Mouse (Mus musculus) midbrain, embryonic 11.5 days (tissue): ENCODE results near the gene Bmx. TPM values are rescaled to one million over a fixed set of nuclear protein-coding genes. Genes with fewer than 3 reads are reported as not detected.

Source experiments
- ATAC-seq: fragments of 200-750 bp; cut with Nextera tagmentation; 2 replicates; pipeline ENCODE4 v1.8.0; 2017; ENCODE audit warnings: moderate TSS enrichment, moderate library complexity; ENCODE audit not compliant: low FRiP score
- DNase-seq: peaks from one replicate; pipeline ENCODE4 v3.0.0; 2015; ENCODE audit warnings: low spot score; ENCODE audit errors: missing footprints
- H3K27ac ChIP-seq: fragments of 300-500 bp; sonication (generic); 2 replicates; pipeline ENCODE4 v1.5.1; 2014; ENCODE audit warnings: low read depth, low read length
- H3K27me3 ChIP-seq: fragments of 300-500 bp; sonication (generic); 2 replicates; pipeline ENCODE4 v1.6.1; 2014; ENCODE audit warnings: mild to moderate bottlenecking, low read length, moderate library complexity, mixed read lengths; ENCODE audit not compliant: control insufficient read depth, insufficient read depth
- H3K36me3 ChIP-seq: fragments of 300-500 bp; sonication (generic); 2 replicates; pipeline ENCODE4 v1.6.1; 2014; ENCODE audit warnings: mild to moderate bottlenecking, low read length, moderate library complexity, mixed read lengths; ENCODE audit not compliant: control insufficient read depth, insufficient read depth
- H3K4me1 ChIP-seq: fragments of 300-500 bp; sonication (generic); 2 replicates; pipeline ENCODE4 v1.6.1; 2014; ENCODE audit warnings: low read length; ENCODE audit not compliant: control insufficient read depth, insufficient read depth
- H3K4me2 ChIP-seq: fragments of 300-500 bp; sonication (generic); 2 replicates; pipeline ENCODE4 v1.6.1; 2014; ENCODE audit warnings: mild to moderate bottlenecking, moderate library complexity
- H3K4me3 ChIP-seq: fragments of 300-500 bp; sonication (generic); 2 replicates; pipeline ENCODE4 v1.5.1; 2014; ENCODE audit warnings: low read depth, low read length
- H3K9ac ChIP-seq: fragments of 300-500 bp; sonication (generic); 2 replicates; pipeline ENCODE4 v1.6.1; 2014; ENCODE audit warnings: low read length
- H3K9me3 ChIP-seq: fragments of 300-500 bp; sonication (generic); 2 replicates; pipeline ENCODE4 v1.6.1; 2016; ENCODE audit warnings: low read length; ENCODE audit not compliant: control insufficient read depth
- WGBS: fragments of 180-500 bp; shearing (Covaris S2); extraction: QIAGEN DNeasy Blood & Tissue Kit; methylation state at CpG from one replicate; pipeline ENCODE4 v1.1.7; 2014; 5-methylcytosine and 5-hydroxymethylcytosine counted together
- polyA plus RNA-seq: library from polyadenylated mRNA; unstranded; fragments of >200 nt; fragmentation: Nextera tagmentation; extraction: Ambion mirVana; gene quantifications from 2 replicates; pipeline ENCODE4 v1.2.1, GENCODE M21; 2014

Gene Bmx
- polyA plus RNA-seq = 0.52 and 0.66 TPM in 2 replicates

DNA sequence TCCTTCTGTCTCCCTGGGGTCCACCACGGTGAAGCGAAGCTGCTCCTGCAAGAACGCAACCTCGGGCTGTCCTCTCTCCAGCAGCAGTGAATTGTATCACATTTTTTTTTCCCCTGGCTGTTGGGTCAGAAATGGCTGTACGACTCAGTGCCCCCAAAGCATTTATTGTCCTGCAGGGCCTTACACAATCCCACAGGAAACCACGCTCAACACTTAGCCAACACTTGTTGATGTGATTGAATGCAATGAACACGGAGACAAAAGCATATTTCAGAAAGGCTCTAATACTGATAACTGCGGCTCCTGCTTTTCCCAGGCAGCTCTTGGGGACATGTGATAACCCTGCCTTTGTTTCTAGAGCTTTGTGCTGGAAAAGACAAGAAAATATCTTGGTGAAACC lies at the start of gene Bmx:
Gene Bmx, minus strand, starts transcription at position 137 of the 400 bp plus-strand sequence.
- Histone ChIP-seq H3K4me3 (no peak within 1 kb of the TSS), H3K4me2 (no peak within 1 kb of the TSS), H3K27me3 (no peaks in the 10 kb centered on the region; the same call in 1 of the 2 replicates), H3K9me3 (no peaks in the 10 kb centered on the region), H3K4me1 (no peaks in the 10 kb centered on the region), H3K36me3 (no peaks in the 10 kb centered on the region), H3K9ac (no peak within 1 kb of the TSS), H3K27ac (no peak within 1 kb of the TSS)
- DNase-seq (no peak), ATAC-seq (no peak)
- 80% methylated on average over 8 of the region's 8 CpGs for WGBS

DNA sequence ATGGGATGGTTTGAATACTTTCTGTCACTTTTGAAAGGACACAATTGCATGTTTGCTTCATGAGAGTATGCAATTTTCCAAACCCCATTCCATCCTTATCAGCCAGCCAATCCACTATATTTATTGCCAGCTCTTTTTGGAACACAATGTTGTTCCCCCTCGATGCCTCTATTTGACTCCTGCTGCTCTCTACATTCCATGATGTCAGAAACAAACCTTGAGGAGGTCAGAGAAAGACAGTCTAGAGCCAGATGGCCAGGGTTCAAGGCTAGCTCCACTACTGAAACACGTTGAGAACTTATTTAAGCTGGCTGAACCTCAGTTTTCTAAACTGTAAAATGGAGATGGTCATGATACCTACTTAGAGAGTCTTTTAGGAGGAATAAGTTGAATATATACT lies 48.3 kb upstream of the Bmx start:
- H3K4me3 ChIP-seq = no peak overlapping the region
- H3K9me3 ChIP-seq = no peaks in the 10 kb centered on the region
- WGBS = 72% methylated on average over 2 of the region's 2 CpGs
- DNase-seq (no peak), ATAC-seq (no peak)
- no peaks in the 10 kb centered on the region for H3K36me3 ChIP-seq
- peaks cover 2% of the 10 kb centered on the region for H3K27me3 ChIP-seq
- H3K4me2 ChIP-seq = no peak overlapping the region
- no peak overlapping the region for H3K27ac ChIP-seq
- no peak overlapping the region for H3K9ac ChIP-seq
- H3K4me1 ChIP-seq = no peaks in the 10 kb centered on the region

DNA sequence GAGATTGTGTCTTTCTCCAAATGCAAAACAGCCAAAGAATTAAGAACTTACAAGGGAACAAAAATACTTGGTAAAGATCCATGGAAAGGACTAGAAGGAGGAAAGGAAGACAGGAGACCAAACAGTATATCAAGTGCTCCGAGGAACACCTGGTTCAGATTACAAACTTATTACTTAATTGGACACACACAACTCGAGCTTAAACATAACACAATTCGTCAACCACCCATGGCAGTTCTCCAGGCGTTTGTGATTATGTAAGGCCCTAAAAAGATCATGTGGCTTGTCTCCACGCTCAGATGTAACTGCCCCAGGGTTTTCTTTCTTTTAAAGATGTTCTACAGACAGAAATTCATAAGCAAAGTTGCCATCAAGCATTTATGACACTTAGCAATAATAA lies 33.2 kb upstream of the Bmx start:
- WGBS = 71% methylated on average over 5 of the region's 5 CpGs
- Histone ChIP-seq H3K36me3 (no peaks in the 10 kb centered on the region), H3K27ac (no peak overlapping the region), H3K9ac (no peak overlapping the region), H3K9me3 (no peaks in the 10 kb centered on the region), H3K4me2 (no peak overlapping the region), H3K4me1 (no peaks in the 10 kb centered on the region), H3K27me3 (no peaks in the 10 kb centered on the region), H3K4me3 (no peak overlapping the region)
- no peak for ATAC-seq
- DNase-seq = no peak

DNA sequence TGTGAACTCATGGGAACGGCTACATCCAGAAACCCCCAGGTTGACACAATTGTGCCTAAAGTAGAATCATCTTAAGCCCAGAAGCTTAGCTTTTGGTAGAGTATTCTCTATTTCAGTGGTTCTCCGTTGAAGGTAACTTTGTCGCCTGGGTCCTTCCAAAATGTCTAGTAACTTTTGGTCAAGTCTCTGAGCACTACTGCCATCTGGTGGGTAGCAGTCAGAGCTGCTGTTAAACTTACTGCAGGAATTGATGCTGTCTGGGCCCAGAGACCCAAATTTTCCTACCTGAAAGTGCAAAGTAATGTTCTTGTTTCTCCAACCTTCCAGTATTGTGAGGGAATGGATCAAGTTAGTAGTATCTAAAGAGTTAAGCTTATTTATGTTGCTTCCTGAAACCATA lies 29.1 kb upstream of the Bmx start:
- no peak for DNase-seq
- ATAC-seq = no peak
- no peak overlapping the region for H3K9ac ChIP-seq
- H3K4me1 ChIP-seq = no peaks in the 10 kb centered on the region
- 68% methylated on average over 3 of the region's 3 CpGs for WGBS
- H3K27ac ChIP-seq = no peak overlapping the region
- H3K9me3 ChIP-seq = no peaks in the 10 kb centered on the region
- no peaks in the 10 kb centered on the region for H3K27me3 ChIP-seq
- H3K4me2 ChIP-seq = no peak overlapping the region
- H3K36me3 ChIP-seq = no peaks in the 10 kb centered on the region
- no peak overlapping the region for H3K4me3 ChIP-seq

DNA sequence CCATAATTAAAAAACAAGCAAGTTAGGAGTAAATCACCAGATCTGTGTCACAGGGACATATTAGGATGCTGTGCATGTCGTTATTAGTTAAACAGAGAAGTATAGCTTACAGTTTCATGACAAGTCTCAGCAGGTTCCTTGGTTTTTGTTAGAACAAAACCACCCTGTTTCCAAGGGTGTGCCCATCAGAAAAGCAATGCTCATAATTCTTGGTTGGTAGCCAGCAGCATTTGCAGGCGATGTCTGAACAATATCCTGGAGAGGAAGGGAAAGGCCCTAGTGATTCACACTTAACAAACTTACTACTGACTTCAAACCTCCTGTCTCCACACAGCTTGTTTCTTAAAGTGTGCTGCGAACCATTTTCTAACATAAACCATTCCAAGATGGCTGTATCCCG lies 25.8 kb upstream of the Bmx start:
- Histone ChIP-seq H3K36me3 (no peaks in the 10 kb centered on the region), H3K27ac (no peak overlapping the region), H3K9me3 (no peaks in the 10 kb centered on the region), H3K9ac (no peak overlapping the region), H3K4me2 (no peak overlapping the region), H3K4me1 (no peaks in the 10 kb centered on the region), H3K4me3 (no peak overlapping the region), H3K27me3 (no peaks in the 10 kb centered on the region)
- no peak for DNase-seq
- ATAC-seq = no peak
- 87% methylated on average over 4 of the region's 4 CpGs for WGBS

DNA sequence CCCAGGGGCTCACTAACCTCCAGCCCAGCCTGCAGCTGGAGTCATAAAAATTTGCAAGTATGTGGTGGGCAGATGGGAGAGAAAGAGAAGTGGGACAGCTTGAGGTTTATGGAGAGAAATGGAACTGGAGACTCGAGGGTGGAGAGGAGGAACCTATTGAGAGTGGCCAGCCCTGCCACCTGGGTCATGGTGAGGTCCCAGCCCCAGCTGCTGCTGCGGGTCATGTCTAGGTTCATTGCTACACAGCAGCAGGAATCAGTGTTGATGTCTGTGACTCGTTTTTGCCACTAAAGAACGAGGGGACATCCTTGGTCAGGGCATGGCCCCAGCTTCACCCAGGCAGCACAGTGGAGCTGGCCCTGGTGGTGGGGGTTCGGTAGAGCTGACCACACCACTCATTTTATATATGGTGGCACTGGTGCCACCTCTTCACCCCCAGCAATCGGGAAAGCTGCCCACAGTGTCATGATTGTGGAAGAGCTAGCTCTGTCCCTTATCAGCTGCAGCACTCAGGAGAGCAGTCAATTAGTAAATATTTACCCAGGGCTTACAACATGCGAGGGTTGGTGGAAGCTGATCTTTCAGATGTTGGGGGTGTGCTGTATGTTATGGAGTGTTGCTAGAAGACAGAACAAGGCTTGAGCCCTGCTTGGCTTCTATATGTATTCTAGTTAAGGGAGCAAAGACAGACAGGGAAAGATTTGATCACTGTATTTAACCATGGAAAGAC lies 23.1 kb upstream of the Bmx start:
- Histone ChIP-seq H3K9ac (no peak overlapping the region), H3K4me3 (no peak overlapping the region), H3K36me3 (no peaks in the 10 kb centered on the region), H3K9me3 (no peaks in the 10 kb centered on the region), H3K4me2 (no peak overlapping the region), H3K27me3 (no peaks in the 10 kb centered on the region; the same call in 1 of the 2 replicates), H3K27ac (no peak overlapping the region), H3K4me1 (no peaks in the 10 kb centered on the region)
- DNase-seq = no peak
- 77% methylated on average over 7 of the region's 7 CpGs for WGBS
- ATAC-seq = no peak

DNA sequence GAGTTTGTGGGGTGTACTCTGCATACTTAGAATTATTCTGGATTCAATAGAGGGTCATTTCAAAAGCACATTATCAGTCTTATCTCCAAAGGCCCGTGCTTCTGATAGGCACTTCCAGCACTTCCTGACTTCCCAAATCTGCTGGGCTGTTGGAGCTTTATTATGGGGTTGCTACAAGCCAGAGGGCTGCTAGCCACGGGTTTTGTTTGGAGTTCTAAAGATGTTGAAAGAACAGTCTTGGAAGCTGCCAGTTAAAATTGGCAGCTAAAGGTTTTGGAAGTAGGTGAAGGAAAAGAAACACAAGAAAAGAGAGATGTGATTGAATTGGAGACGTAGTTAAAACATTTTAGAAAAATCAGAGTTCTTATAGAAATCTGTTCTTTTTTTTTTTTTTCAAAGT lies 17.5 kb upstream of the Bmx start:
- no peaks in the 10 kb centered on the region for H3K36me3 ChIP-seq
- no peak overlapping the region for H3K27ac ChIP-seq
- no peak overlapping the region for H3K9ac ChIP-seq
- no peak overlapping the region for H3K4me3 ChIP-seq
- DNase-seq (no peak), ATAC-seq (no peak)
- H3K9me3 ChIP-seq = no peaks in the 10 kb centered on the region
- H3K4me1 ChIP-seq = no peaks in the 10 kb centered on the region
- no peaks in the 10 kb centered on the region; the same call in 1 of the 2 replicates for H3K27me3 ChIP-seq
- 63% methylated on average over 3 of the region's 3 CpGs for WGBS
- no peak overlapping the region for H3K4me2 ChIP-seq

DNA sequence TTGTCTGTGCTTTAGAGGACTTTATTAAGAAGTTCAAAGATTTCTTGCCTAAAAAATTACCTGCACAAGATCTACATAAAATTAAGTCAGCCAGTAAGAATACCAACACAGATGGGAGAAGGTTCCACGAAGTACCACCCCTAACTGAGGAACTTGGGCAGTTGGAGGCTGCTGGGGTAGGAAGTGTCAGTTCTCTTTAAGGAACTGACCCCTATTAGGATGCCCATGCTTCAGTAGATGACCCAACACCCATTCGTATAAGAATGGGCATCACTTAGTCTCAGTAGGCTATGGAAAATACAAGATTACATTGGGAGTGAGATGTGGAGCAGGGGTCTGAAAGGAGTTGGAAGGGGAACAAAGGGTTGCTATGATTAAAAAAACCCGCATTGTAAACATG lies 12.6 kb upstream of the Bmx start:
- H3K9me3 ChIP-seq = no peaks in the 10 kb centered on the region
- H3K27ac ChIP-seq = no peak overlapping the region
- H3K4me2 ChIP-seq = no peak overlapping the region
- no peaks in the 10 kb centered on the region for H3K36me3 ChIP-seq
- no peak overlapping the region for H3K4me3 ChIP-seq
- 87% methylated on average over 3 of the region's 3 CpGs for WGBS
- DNase-seq = no peak
- no peaks in the 10 kb centered on the region for H3K4me1 ChIP-seq
- peaks cover 2% of the 10 kb centered on the region; the same call in 1 of the 2 replicates for H3K27me3 ChIP-seq
- H3K9ac ChIP-seq = no peak overlapping the region
- ATAC-seq = no peak

DNA sequence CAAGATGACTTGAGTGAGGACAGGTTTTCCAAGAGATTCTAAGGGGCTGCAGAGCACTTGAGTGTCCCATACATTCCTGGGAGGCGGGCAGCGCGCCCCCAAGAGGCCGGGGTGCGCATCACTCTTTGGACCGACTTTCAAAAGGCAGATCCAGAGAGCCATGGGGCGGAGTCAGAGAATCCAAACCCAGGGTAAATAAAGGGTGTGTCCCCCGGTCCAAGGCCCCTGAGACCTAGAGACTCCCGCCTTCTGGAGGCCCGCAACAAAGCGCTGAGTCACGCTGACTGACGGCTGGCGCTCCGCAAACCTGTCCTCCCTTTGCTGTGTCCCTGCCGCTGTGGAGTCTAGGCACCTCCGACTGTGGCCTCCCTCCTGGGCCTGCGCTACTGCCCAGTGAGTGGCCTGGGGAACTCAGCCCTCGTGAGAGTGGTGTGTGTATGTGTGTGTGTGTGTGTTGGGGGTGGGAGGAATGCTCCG lies 11.3 kb upstream of the Bmx start, which contains the start of gene Pir:
Gene Pir, plus strand, starts transcription at position 87 of the 477 bp plus-strand sequence.
- H3K9ac ChIP-seq = peak within 1 kb of the TSS; percentile 26
- DNase-seq (peak; percentile 89), ATAC-seq (peak; percentile 92)
- no peaks in the 10 kb centered on the region for H3K4me1 ChIP-seq
- no peak within 1 kb of the TSS for H3K27ac ChIP-seq
- H3K4me2 ChIP-seq = peak within 1 kb of the TSS; percentile 35
- 9% methylated on average over 18 of the region's 20 CpGs for WGBS
- H3K36me3 ChIP-seq = no peaks in the 10 kb centered on the region
- H3K27me3 ChIP-seq = peaks cover 4% of the 10 kb centered on the region; the same call in 1 of the 2 replicates
- peak within 1 kb of the TSS; percentile 23 for H3K4me3 ChIP-seq
- no peaks in the 10 kb centered on the region for H3K9me3 ChIP-seq
